Mouse (Mus musculus): ENCODE results near the gene Frrs1. TPM values are rescaled to one million over a fixed set of nuclear protein-coding genes. Genes with fewer than 3 reads are reported as not detected.

Frrs1 gene
- polyA plus RNA-seq, 1 experiment, result 49.7 TPM

DNA sequence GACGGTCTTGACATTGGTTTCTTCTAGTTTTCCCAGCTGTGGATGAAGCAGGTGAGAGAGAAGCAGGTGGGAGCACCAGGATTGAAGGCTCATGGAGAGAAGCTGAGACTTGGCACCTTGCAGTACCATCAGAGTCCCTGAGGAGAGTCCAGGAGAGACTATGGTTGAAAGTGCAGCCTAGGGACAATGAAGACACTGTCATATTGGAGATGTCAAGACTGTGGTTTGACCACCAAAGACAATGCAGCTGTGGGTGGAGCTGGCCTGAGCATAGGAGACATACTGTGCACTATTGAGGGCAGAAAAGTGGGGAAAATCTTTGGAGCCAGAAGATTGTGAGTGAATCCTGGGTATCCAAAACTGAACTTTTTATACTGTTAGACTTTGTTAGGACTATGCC, 8.9 kb upstream of the Frrs1 start:
- Histone ChIP-seq H3K27me3 (replicated peaks; ENCODE audit: control insufficient read depth, insufficient read depth, low read length) (no peaks in the 10 kb centered on the region; the same call in 1 of the 2 replicates), H3K4me1 (ENCODE audit: control insufficient read depth, insufficient read depth, low read length) (no peaks in the 10 kb centered on the region), H3K4me3 (ENCODE audit: insufficient read depth, low read depth, low read length) (no peak overlapping the region), H3K27ac (ENCODE audit: insufficient read depth, low read depth, low read length) (no peak overlapping the region), H3K36me3 (ENCODE audit: control insufficient read depth, insufficient read depth, low read length) (no peaks in the 10 kb centered on the region)
- no peak for TF ChIP-seq POLR2A (IDR thresholded peaks at IDR 0.05; ENCODE audit: low read depth, low read length)
- TF ChIP-seq CTCF (conservative IDR thresholded peaks at IDR 0.05; ENCODE audit: insufficient read depth, insufficient read length, low read depth, low read length), result no peak
- DNase-seq, result no peak
- 96% methylated on average over 1 of the region's 1 CpGs for WGBS

DNA sequence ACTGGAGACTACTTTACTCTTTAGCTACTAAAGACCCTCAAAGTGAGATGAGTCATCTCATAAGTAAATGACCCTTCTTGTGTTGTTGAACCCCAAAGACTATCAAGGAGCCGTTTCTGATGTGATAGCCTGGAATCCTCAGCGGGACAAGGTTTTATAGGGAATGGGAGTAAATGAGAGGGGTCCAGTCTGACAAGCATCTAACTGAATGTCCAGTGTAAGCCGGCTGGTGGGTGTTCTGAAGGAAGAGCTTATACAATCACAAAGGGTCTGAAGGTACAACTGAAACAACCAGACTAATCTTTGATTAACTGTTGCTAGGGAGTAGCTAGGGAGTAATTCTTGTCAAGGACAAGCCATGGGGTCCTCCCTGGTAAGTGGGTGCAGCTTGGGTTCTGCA, 6.8 kb upstream of the Frrs1 start:
- H3K4me1 ChIP-seq (ENCODE audit: control insufficient read depth, insufficient read depth, low read length), result no peaks in the 10 kb centered on the region
- H3K27me3 ChIP-seq (replicated peaks; ENCODE audit: control insufficient read depth, insufficient read depth, low read length), result no peaks in the 10 kb centered on the region; the same call in 1 of the 2 replicates
- no peak for DNase-seq
- H3K36me3 ChIP-seq (ENCODE audit: control insufficient read depth, insufficient read depth, low read length), result no peaks in the 10 kb centered on the region
- TF ChIP-seq POLR2A (IDR thresholded peaks at IDR 0.05; ENCODE audit: low read depth, low read length) (no peak), CTCF (conservative IDR thresholded peaks at IDR 0.05; ENCODE audit: insufficient read depth, insufficient read length, low read depth, low read length) (no peak)
- no peak overlapping the region for H3K4me3 ChIP-seq (ENCODE audit: insufficient read depth, low read depth, low read length)
- H3K27ac ChIP-seq (ENCODE audit: insufficient read depth, low read depth, low read length), result no peak overlapping the region
- 95% methylated on average over 3 of the region's 3 CpGs for WGBS

DNA sequence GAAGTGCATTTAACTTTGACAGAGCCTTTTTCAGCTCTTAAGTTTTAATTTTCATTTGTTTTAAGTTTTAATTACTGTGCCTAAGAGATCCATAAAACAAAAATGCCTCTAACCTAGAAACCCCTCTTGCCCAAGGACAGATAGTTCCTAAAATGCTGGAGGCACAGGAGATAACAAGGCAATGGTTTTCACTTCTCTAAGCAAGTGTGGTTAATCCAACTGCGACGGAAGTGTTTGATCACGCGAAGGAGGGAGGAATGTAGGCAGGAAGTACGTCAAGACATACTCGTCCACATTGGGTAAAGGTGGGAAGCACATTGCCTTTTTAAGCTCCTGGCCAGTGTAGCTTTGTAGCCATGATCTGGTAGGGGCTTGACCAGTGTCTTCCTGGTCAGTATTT, 1.7 kb upstream of the Frrs1 start:
- Histone ChIP-seq H3K36me3 (ENCODE audit: control insufficient read depth, insufficient read depth, low read length) (no peaks in the 10 kb centered on the region), H3K4me3 (ENCODE audit: insufficient read depth, low read depth, low read length) (no peak overlapping the region), H3K27me3 (replicated peaks; ENCODE audit: control insufficient read depth, insufficient read depth, low read length) (no peaks in the 10 kb centered on the region; the same call in 1 of the 2 replicates), H3K4me1 (ENCODE audit: control insufficient read depth, insufficient read depth, low read length) (peaks cover 3% of the 10 kb centered on the region; the same call in 1 of the 2 replicates), H3K27ac (ENCODE audit: insufficient read depth, low read depth, low read length) (no peak overlapping the region)
- 78% methylated on average over 6 of the region's 6 CpGs for WGBS
- TF ChIP-seq CTCF (conservative IDR thresholded peaks at IDR 0.05; ENCODE audit: insufficient read depth, insufficient read length, low read depth, low read length), result no peak
- no peak for DNase-seq

DNA sequence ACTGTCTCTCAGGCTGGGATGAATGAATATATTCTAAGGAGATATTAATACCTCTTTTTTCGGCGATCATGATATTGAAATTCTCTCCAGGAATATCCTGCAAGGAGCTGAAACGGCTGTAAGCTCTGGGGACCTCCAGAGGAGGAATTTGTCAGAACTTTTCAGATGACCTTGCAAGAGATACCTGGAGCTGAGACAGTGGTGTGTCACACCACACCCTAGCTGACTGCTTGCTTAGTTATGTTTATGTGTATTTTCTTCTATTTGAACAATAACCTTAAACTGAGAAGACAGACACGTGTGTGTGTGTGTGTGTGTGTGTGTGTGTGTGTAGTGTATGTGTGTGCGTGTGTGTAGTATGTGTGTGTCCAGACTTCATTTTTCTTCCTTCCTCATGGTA, 488 bp downstream of the Frrs1 start:
- Histone ChIP-seq H3K4me1 (ENCODE audit: control insufficient read depth, insufficient read depth, low read length) (peaks cover 8% of the 10 kb centered on the region; the same call in 1 of the 2 replicates), H3K27ac (ENCODE audit: insufficient read depth, low read depth, low read length) (no peak overlapping the region), H3K27me3 (replicated peaks; ENCODE audit: control insufficient read depth, insufficient read depth, low read length) (no peaks in the 10 kb centered on the region), H3K4me3 (ENCODE audit: insufficient read depth, low read depth, low read length) (no peak overlapping the region), H3K36me3 (ENCODE audit: control insufficient read depth, insufficient read depth, low read length) (no peaks in the 10 kb centered on the region)
- WGBS, result 80% methylated on average over 5 of the region's 5 CpGs
- no peak for DNase-seq
- TF ChIP-seq CTCF (conservative IDR thresholded peaks at IDR 0.05; ENCODE audit: insufficient read depth, insufficient read length, low read depth, low read length) (no peak), POLR2A (IDR thresholded peaks at IDR 0.05; ENCODE audit: low read depth, low read length) (no peak)

DNA sequence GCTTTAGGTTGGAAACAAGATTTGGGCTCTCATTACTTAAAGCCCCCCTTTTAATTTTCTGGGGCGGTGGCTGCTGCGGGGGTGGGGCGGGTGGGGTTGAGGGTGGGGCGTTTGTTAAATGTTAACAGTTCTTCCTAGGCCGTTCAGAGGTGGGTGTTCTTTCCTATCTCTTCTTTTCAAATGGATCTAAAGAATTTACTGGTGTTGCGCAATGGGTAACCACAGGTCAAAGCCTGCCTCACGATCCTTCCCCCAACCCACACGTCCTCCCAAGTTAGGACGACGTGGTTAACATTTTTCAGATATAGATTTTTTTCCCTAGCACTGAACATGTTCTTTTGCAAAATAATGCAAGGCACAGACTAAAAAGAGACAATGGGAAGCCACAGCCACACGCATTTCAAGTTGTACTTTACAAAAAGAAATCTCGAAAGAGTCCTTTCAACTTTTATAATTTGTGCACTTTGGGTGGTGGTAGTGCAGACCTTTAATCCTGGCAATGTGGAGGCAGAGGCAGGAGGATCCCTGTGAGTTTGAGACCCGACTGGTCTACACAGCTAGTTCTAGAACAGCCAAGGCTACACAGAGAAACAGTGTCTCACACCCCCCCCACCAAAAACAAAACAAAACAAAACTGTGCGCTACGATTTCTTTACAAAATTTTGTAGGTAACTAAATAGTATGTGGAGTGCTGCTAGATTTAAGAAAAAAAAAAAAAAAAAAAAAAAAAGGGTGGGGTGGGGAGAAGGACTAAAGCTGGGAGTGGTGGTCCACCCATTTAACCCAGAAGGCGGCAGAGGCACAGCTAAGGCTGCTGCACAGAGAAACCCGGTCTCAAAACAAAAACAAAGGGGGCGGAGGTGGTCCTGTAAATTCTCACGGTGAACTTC, 1.3 kb downstream of the Frrs1 start:
- Histone ChIP-seq H3K27ac (ENCODE audit: insufficient read depth, low read depth, low read length) (peak overlapping the region; percentile 63; the same call in 1 of the 2 replicates), H3K4me1 (ENCODE audit: control insufficient read depth, insufficient read depth, low read length) (peaks cover 8% of the 10 kb centered on the region; the same call in 1 of the 2 replicates), H3K36me3 (ENCODE audit: control insufficient read depth, insufficient read depth, low read length) (no peaks in the 10 kb centered on the region), H3K27me3 (replicated peaks; ENCODE audit: control insufficient read depth, insufficient read depth, low read length) (no peaks in the 10 kb centered on the region), H3K4me3 (ENCODE audit: insufficient read depth, low read depth, low read length) (no peak overlapping the region)
- TF ChIP-seq POLR2A (IDR thresholded peaks at IDR 0.05; ENCODE audit: low read depth, low read length) (no peak), CTCF (conservative IDR thresholded peaks at IDR 0.05; ENCODE audit: insufficient read depth, insufficient read length, low read depth, low read length) (no peak)
- DNase-seq, result no peak
- 57% methylated on average over 19 of the region's 19 CpGs for WGBS

DNA sequence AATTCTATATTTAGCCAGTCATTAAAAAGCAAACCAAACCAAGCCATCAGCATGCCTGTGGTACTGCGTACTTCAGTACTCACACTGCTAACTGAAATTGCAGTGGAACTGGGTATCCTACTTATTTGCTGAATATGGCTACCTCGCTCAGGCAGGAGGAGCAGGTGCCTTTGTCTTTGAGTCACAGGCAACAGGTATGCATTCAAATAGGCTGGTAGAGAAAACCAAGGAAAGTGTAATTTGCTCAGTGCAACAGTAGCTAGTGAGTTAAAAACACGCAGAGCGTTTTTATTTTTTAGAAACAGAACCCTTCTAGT, 1.9 kb downstream of the Frrs1 start:
- 7% methylated on average over 4 of the region's 4 CpGs for WGBS
- Histone ChIP-seq H3K4me1 (ENCODE audit: control insufficient read depth, insufficient read depth, low read length) (peaks cover 12% of the 10 kb centered on the region; the same call in 1 of the 2 replicates), H3K4me3 (ENCODE audit: insufficient read depth, low read depth, low read length) (peak overlapping the region; percentile 74), H3K27ac (ENCODE audit: insufficient read depth, low read depth, low read length) (peak overlapping the region; percentile 63; the same call in 1 of the 2 replicates), H3K27me3 (replicated peaks; ENCODE audit: control insufficient read depth, insufficient read depth, low read length) (no peaks in the 10 kb centered on the region), H3K36me3 (ENCODE audit: control insufficient read depth, insufficient read depth, low read length) (no peaks in the 10 kb centered on the region)
- no peak for DNase-seq
- TF ChIP-seq POLR2A (IDR thresholded peaks at IDR 0.05; ENCODE audit: low read depth, low read length), result no peak
- no peak for TF ChIP-seq CTCF (conservative IDR thresholded peaks at IDR 0.05; ENCODE audit: insufficient read depth, insufficient read length, low read depth, low read length)

DNA sequence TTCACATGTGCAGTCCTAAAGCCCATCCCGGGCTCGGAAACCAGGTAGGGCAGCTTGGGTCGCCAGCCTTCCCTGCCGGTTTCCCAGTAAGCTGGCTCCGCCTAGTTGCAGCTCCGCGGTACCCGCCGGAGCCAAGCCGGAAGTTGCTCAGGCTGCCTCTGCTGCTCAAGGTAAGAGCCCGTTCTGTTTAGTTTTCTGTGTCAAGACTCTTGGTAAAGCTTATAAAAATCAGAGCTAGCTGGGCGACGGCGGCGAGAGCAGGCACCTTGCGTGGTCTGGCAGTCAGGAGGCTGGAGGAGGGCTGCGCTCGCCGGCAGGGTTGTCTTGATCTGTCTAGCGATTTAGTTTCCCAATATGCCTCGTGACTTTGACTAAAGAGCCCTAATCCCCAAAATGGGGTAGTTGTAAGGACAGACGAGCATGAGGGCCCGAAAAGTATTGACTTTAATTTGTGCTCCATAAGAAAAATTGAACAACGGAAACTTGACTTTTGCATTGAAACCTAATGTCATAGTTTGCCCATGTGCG, 2.3 kb downstream of the Frrs1 start:
- Histone ChIP-seq H3K27me3 (replicated peaks; ENCODE audit: control insufficient read depth, insufficient read depth, low read length) (no peaks in the 10 kb centered on the region), H3K4me1 (ENCODE audit: control insufficient read depth, insufficient read depth, low read length) (peaks cover 12% of the 10 kb centered on the region; the same call in 1 of the 2 replicates), H3K36me3 (ENCODE audit: control insufficient read depth, insufficient read depth, low read length) (no peaks in the 10 kb centered on the region), H3K27ac (ENCODE audit: insufficient read depth, low read depth, low read length) (peak overlapping the region; percentile 92), H3K4me3 (ENCODE audit: insufficient read depth, low read depth, low read length) (peak overlapping the region; percentile 74)
- peak; percentile 87 for DNase-seq
- TF ChIP-seq POLR2A (IDR thresholded peaks at IDR 0.05; ENCODE audit: low read depth, low read length) (no peak), CTCF (conservative IDR thresholded peaks at IDR 0.05; ENCODE audit: insufficient read depth, insufficient read length, low read depth, low read length) (0 out of 2 replicates have a peak, but pooled peaks have one; percentile 1)
- under 1% methylated on average over 25 of the region's 25 CpGs for WGBS
